Mouse (Mus musculus) lung, embryonic 16.5 days (tissue): ENCODE measurements at regions not wholly inside any gene's neighbourhood (a gene's known extent, or its start where the extent isn't known, plus 50 kb on each side); places are given as distances from the start of the nearest gene placed in this dataset.

Source experiments
- ATAC-seq: fragments of 200-750 bp; cut with Nextera tagmentation; 2 replicates; pipeline ENCODE4 v1.8.0; 2017; ENCODE audit warnings: low read depth, mild to moderate bottlenecking, moderate library complexity
- H3K27ac ChIP-seq: fragments of 300-500 bp; sonication (generic); 2 replicates; pipeline ENCODE4 v1.5.1; 2014; ENCODE audit warnings: mild to moderate bottlenecking, control low read depth, low read length
- H3K27me3 ChIP-seq: fragments of 300-500 bp; sonication (generic); 2 replicates; pipeline ENCODE4 v1.6.1; 2014; ENCODE audit warnings: low read depth, low read length, mixed read lengths; ENCODE audit not compliant: control insufficient read depth, insufficient read depth
- H3K36me3 ChIP-seq: fragments of 300-500 bp; sonication (generic); 2 replicates; pipeline ENCODE4 v1.6.1; 2014; ENCODE audit warnings: low read length; ENCODE audit not compliant: control insufficient read depth, insufficient read depth
- H3K4me1 ChIP-seq: fragments of 300-500 bp; sonication (generic); replicated peaks from 2 replicates; pipeline ENCODE4 v1.6.1; 2014; ENCODE audit warnings: low read length, mixed read lengths; ENCODE audit not compliant: control insufficient read depth, insufficient read depth
- H3K4me2 ChIP-seq: fragments of 300-500 bp; sonication (generic); 2 replicates; pipeline ENCODE4 v1.6.1; 2014; ENCODE audit warnings: low read depth, low read length, control low read depth
- H3K4me3 ChIP-seq: fragments of 300-500 bp; sonication (generic); 2 replicates; pipeline ENCODE4 v1.5.1; 2014; ENCODE audit warnings: mild to moderate bottlenecking, low read length, control low read depth
- H3K9ac ChIP-seq: fragments of 300-500 bp; sonication (generic); 2 replicates; pipeline ENCODE4 v1.6.1; 2014; ENCODE audit warnings: low read length, control low read depth
- H3K9me3 ChIP-seq: fragments of 300-500 bp; sonication (generic); 2 replicates; pipeline ENCODE4 v1.6.1; 2016; ENCODE audit warnings: low read length; ENCODE audit not compliant: control insufficient read depth
- WGBS: fragments of 180-500 bp; shearing (Covaris S2); extraction: QIAGEN DNeasy Blood & Tissue Kit; methylation state at CpG from one replicate; pipeline ENCODE4 v1.1.7; 2014; 5-methylcytosine and 5-hydroxymethylcytosine counted together

- Histone ChIP-seq H3K4me1 (peaks cover 22% of the 10 kb centered on the region), H3K4me3 (no peak overlapping the region), H3K36me3 (no peaks in the 10 kb centered on the region), H3K27ac (no peak overlapping the region), H3K9me3 (no peaks in the 10 kb centered on the region), H3K27me3 (no peaks in the 10 kb centered on the region), H3K4me2 (no peak overlapping the region), H3K9ac (peak overlapping the region; percentile 37; the same call in 1 of the 2 replicates)
- ATAC-seq: no peak
- 69% methylated on average over 2 of the region's 2 CpGs for WGBS
These were observed 81.3 kb downstream of the Hsd17b3 start for GRCm38 (mm10) chr13:64007688-64008087.

DNA sequence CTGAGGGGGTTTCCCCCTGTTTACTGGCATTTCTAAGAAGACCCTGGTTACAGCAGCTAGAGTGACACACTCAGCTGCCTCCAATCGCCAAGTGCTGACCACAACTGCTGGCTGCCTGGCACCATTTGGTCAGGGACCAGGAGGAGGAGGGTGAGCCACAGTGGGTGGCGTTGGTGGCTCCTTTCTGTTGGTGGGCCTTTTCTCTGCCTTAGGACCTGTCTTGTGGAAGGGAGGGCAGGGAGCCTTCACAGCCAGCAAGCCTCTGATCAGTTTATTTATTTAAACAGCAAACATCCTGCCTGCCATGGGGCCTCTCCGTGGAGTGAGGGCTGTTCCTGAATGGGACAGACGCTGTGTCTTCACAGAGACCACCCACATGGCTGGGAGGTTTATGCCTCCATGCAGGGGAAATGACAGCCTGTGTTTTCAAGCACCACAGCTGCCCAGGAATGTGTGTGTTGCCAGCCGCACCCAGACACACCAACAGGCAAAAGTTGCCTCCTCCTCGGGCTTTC is 86.0 kb downstream of the Hsd17b3 start:
- H3K4me1 ChIP-seq: peaks cover 31% of the 10 kb centered on the region
- H3K4me2 ChIP-seq: no peak overlapping the region
- no peaks in the 10 kb centered on the region for H3K9me3 ChIP-seq
- WGBS: 5% methylated on average over 6 of the region's 6 CpGs
- no peaks in the 10 kb centered on the region for H3K36me3 ChIP-seq
- H3K4me3 ChIP-seq: no peak overlapping the region
- no peaks in the 10 kb centered on the region for H3K27me3 ChIP-seq
- peak overlapping the region; percentile 37 for H3K9ac ChIP-seq
- H3K27ac ChIP-seq: peak overlapping the region; percentile 91
- peak; percentile 89 for ATAC-seq

GRCm38 (mm10) chr13:64000303-64000702 is 88.7 kb downstream of the Hsd17b3 start:
- Histone ChIP-seq H3K9me3 (no peaks in the 10 kb centered on the region), H3K4me3 (no peak overlapping the region), H3K27me3 (no peaks in the 10 kb centered on the region), H3K36me3 (no peaks in the 10 kb centered on the region), H3K4me2 (no peak overlapping the region), H3K27ac (peak overlapping the region; percentile 83), H3K4me1 (peaks cover 28% of the 10 kb centered on the region), H3K9ac (no peak overlapping the region)
- WGBS: 41% methylated on average over 6 of the region's 6 CpGs
- peak; percentile 71 for ATAC-seq

- Histone ChIP-seq H3K36me3 (no peaks in the 10 kb centered on the region), H3K4me1 (peaks cover 30% of the 10 kb centered on the region), H3K9me3 (no peaks in the 10 kb centered on the region), H3K4me2 (no peak overlapping the region), H3K9ac (no peak overlapping the region), H3K27me3 (no peaks in the 10 kb centered on the region), H3K27ac (peak overlapping the region; percentile 61; the same call in 1 of the 2 replicates), H3K4me3 (no peak overlapping the region)
- no peak for ATAC-seq
- WGBS: 41% methylated on average over 10 of the region's 10 CpGs
These were observed 90.4 kb downstream of the Hsd17b3 start for GRCm38 (mm10) chr13:63998647-63999046.

GRCm38 (mm10) chr13:63993857-63994477 is 95.1 kb downstream of the Hsd17b3 start:
- Histone ChIP-seq H3K36me3 (no peaks in the 10 kb centered on the region), H3K4me2 (no peak overlapping the region), H3K4me3 (no peak overlapping the region), H3K27me3 (no peaks in the 10 kb centered on the region), H3K9me3 (no peaks in the 10 kb centered on the region), H3K9ac (0 out of 2 replicates have a peak overlapping the region, but pooled peaks have one; percentile 31), H3K27ac (peak overlapping the region; percentile 94), H3K4me1 (peaks cover 26% of the 10 kb centered on the region)
- peak; percentile 85 for ATAC-seq
- 36% methylated on average over 12 of the region's 12 CpGs for WGBS

- peak overlapping the region; percentile 94 for H3K27ac ChIP-seq
- 0 out of 2 replicates have a peak overlapping the region, but pooled peaks have one; percentile 3 for H3K4me2 ChIP-seq
These were observed 96.0 kb downstream of the Hsd17b3 start for GRCm38 (mm10) chr13:63992989-63993388.

GRCm38 (mm10) chr13:63990480-63990958 is 98.5 kb downstream of the Hsd17b3 start:
- Histone ChIP-seq H3K4me2 (peak overlapping the region; percentile 39), H3K9ac (peak overlapping the region; percentile 54; the same call in 1 of the 2 replicates), H3K27me3 (no peaks in the 10 kb centered on the region), H3K27ac (peak overlapping the region; percentile 93), H3K36me3 (no peaks in the 10 kb centered on the region), H3K4me1 (peaks cover 49% of the 10 kb centered on the region), H3K4me3 (peak overlapping the region; percentile 23), H3K9me3 (no peaks in the 10 kb centered on the region)
- ATAC-seq: peak; percentile 51
- WGBS: 16% methylated on average over 8 of the region's 8 CpGs

More at GRCm38 (mm10) chr13:63992989-63993388, 96.0 kb downstream of the Hsd17b3 start:
- Histone ChIP-seq H3K4me1 (peaks cover 28% of the 10 kb centered on the region), H3K27me3 (no peaks in the 10 kb centered on the region), H3K4me3 (no peak overlapping the region), H3K9ac (no peak overlapping the region), H3K36me3 (no peaks in the 10 kb centered on the region), H3K9me3 (no peaks in the 10 kb centered on the region)
- 26% methylated on average over 1 of the region's 1 CpGs for WGBS
- ATAC-seq: peak; percentile 15; the same call in 1 of the 2 replicates

GRCm38 (mm10) chr13:63989769-63990168 is 99.3 kb downstream of the Hsd17b3 start:
- H3K4me2 ChIP-seq: no peak overlapping the region
- H3K36me3 ChIP-seq: no peaks in the 10 kb centered on the region
- H3K27me3 ChIP-seq: no peaks in the 10 kb centered on the region
- no peak overlapping the region for H3K9ac ChIP-seq
- H3K27ac ChIP-seq: peak overlapping the region; percentile 93
- no peak overlapping the region for H3K4me3 ChIP-seq
- 35% methylated on average over 2 of the region's 2 CpGs for WGBS
- H3K9me3 ChIP-seq: no peaks in the 10 kb centered on the region
- ATAC-seq: no peak
- H3K4me1 ChIP-seq: peaks cover 51% of the 10 kb centered on the region

GRCm38 (mm10) chr13:63988263-63988662 is 100.8 kb downstream of the Hsd17b3 start:
- Histone ChIP-seq H3K4me1 (peaks cover 44% of the 10 kb centered on the region), H3K9ac (peak overlapping the region; percentile 2; the same call in 1 of the 2 replicates)

More at GRCm38 (mm10) chr13:63988263-63988662, 100.8 kb downstream of the Hsd17b3 start:
- Histone ChIP-seq H3K36me3 (no peaks in the 10 kb centered on the region), H3K4me2 (no peak overlapping the region), H3K27me3 (no peaks in the 10 kb centered on the region), H3K9me3 (no peaks in the 10 kb centered on the region), H3K27ac (peak overlapping the region; percentile 47), H3K4me3 (no peak overlapping the region)
- peak; percentile 6; the same call in 1 of the 2 replicates for ATAC-seq
- 41% methylated on average over 4 of the region's 4 CpGs for WGBS
